Mouse (Mus musculus) adrenal gland, postnatal 25 days (tissue): ENCODE data around the gene Adgrb3. TPM values are rescaled to one million over a fixed set of nuclear protein-coding genes. Genes with fewer than 3 reads are reported as not detected.

Experiments
- DNase-seq: peaks from one replicate; pipeline ENCODE4 v3.0.0; 2021; ENCODE audit warnings: mixed read lengths
- total RNA-seq: library from RNA; stranded (reverse); gene quantifications from 2 replicates; pipeline ENCODE4 v1.2.3, GENCODE M21; 2021

Gene Adgrb3
- total RNA-seq, 1 experiment from 2014 or later: 1.5 TPM

DNA sequence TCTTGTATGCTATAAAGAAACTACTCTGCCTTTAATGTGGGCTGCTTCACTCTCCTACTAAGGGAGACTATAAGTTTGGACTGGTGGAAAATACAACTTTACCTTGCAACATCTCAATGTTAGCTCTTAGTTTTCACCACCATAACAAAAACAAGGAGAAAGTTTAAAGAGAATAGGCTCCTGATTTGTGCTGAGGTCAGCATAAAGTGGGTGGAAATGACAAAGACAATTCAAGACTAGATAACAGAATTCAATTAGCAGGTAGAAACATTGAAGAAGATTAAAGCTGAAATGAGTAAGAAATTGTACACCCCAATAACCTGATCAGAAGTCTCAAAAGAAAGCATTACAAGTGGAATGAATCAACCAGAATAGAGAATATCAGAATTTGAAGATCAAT lies 578.9 kb downstream of the Adgrb3 start:
- no peak for DNase-seq

DNA sequence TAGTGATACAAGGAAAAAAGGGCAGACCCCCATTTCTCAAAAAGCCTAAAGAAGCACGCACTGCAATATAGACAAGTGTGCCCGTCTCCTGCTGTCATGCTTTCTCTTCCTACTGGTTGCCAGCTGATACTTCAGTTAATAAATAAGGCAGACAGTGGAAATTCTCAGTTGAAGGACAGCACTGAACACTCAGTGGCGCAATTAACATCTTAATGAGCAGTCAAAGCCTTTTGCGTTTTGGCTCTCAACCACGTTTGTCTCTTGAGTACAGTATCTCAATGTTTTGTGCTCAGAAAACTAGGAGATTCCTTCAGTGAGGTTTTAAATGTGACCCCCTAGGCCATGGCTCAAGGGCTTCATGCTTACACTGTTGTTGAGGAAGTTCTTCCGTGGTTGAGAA lies 587.1 kb downstream of the Adgrb3 start:
- no peak for DNase-seq

DNA sequence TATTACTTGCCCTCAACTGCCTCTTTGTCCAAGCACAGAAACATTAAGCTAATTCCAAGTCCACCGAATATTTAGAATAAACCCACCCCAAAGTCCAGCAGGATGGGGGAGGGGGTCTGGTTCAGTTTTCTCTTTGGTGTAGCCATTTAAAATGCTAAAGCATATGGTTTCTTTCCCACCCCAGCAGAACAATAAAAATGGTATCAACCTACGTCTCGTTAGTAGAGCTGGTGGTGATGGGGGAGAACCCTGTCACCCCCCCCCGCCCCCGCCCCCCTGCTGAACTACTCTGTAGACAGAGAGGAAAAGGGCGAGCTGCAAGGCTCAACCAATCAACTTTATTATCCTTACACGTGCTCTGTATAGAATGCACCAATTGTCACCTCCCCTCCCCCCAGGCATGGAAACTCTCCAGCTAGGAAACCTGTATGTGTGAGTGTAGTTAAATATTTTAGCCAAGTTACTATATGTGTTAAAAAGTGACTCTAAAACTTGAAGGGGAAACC lies 600.2 kb downstream of the Adgrb3 start:
- DNase-seq: no peak

DNA sequence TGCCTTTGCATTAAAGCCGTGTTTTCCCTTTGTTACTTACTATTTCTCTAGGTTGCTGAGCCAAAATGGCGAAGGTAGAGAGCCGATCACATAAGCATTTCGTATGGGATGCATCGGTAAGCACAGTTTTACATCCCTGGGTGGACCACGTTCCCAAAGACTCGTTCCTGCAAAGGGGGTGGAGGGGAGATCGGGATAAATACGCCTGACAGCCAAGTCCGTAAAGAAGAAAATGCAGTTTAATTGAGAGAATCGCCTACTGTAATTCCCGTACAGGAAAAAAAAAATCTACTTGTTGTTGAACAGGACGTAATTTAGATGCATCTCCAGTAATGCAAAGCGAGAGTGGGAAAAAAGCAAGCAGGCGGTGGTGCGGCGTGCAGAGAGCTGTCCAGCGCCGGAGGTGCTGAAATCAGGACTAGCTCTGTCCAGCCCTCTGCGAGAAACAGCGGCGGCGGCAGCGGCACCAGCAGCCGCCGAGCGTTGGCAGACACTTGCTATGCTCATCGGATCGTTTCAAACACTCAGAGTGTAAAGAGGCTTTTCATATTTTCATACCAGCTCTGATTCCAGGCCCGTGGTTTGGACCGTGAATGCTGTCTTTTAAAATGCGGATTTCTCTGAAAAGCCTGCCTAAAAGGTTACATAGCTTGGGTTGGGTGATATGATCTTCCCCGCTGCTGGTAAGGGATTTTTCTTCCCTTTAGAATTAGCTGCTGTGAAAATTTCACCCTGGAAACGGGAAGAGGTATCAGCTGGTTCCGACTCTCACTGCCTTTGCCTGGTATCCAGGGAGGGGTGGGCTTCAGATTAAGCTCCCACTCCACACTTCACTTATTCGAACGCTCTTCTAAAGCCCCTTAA lies 600.9 kb downstream of the Adgrb3 start:
- DNase-seq: peak; percentile 72

DNA sequence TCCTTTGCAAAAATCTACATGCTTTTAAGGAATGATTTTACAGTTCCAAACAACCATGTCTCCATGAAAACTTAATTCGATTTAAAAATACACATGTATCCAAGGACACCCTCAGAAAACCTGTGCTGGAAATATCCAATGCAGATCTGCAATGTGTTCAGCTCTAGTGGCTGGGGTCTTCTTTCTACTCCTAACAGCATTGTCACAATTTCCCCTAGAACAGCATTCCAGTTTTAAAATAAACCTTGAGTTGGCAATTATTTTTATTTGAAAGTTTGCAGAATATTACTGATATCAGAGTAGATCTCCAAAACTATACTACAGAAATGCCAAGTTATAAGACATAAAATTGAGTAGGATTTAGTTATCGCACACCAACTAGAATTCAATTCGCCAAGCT lies 601.6 kb downstream of the Adgrb3 start:
- DNase-seq: no peak

DNA sequence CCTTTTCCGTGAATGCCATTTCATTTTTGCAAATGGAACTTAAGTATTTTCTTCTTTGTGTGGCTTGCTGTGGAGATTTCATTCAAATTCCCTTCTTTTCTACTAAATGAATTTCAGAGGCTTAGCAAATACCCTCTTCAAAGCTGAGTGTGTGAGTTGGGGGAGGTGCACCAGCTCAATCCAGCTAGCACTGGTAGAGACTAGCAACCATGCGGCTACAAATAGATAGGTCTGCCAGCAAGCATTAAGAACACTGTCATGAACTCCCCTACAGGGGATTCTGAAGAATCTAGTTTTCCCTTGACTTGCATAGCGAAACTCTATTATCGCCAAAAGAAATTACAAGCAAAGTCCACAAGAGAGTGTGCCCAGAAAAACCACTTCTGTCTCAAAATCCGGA lies 624.9 kb downstream of the Adgrb3 start:
- DNase-seq: no peak

DNA sequence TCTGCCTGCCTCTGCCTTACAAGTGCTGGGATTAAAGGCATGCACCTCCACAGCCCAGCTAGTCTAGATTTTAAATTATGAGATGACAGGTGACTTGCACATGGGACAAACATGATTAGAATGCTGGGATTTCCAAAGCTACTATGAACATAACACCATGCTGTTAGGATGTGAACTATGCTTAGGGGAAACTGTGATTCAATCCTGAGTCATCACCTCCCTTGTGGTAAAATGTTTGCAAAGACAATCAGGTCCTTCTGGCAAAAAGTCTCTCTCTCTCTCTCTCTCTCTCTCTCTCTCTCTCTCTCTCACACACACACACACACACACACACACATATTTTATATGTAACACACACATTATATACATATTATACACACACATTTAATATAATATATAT lies 630.1 kb downstream of the Adgrb3 start:
- DNase-seq: no peak

DNA sequence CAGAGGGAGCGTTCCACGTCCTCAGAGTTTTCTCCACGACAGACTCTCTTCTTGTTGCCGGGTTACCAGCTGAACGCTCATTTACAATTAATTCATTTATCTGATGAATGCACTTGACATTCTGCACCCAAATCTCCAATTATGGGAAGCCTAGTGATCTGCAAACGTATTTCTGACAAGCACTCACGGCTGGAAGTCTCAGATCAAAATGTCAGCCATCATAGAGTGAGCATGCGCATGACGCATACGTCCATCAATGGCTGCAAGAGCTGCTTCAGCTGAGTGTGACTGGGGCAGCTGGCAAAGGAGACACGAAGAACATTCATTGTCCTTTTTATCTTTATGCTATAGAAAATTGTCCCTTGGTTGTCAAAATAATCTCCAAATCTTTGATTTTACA lies 637.5 kb downstream of the Adgrb3 start:
- DNase-seq: no peak

DNA sequence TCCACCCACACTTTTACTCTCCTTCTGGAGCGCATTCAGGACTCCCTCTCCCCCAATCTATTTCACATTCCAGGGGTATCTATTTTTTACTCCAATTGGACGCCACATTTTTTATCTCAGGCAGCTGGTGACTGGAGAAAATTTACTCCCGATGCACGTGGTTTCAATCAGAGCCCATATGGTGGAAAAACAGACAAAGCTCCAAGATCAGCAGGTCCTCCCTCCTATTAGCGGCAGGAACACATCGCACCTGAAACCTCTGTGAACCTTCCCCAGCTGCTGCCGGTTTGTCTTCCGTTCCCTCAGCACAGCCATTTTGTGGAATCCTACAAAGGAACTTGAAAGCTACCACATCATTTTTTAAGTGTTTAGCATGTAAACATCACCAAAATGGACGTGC lies 640.2 kb downstream of the Adgrb3 start:
- DNase-seq: no peak

DNA sequence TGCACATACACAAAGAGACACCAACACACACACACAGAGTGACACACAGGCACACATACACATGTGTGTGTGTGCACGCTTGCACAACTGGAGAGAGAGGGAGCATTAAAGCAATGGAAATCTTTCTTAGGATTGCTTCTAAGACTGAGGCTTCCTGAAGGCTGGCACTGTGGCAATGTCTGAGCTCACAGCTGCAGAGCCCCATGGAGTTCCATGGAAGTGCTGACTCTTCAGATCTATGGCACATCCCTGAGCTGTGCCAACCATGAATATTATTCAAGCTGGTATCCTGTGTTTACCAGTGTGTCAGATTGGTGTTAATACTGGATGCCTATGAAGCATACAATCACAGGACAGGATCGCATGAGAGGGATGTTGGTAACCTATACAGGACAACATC lies 643.6 kb downstream of the Adgrb3 start:
- DNase-seq: no peak

DNA sequence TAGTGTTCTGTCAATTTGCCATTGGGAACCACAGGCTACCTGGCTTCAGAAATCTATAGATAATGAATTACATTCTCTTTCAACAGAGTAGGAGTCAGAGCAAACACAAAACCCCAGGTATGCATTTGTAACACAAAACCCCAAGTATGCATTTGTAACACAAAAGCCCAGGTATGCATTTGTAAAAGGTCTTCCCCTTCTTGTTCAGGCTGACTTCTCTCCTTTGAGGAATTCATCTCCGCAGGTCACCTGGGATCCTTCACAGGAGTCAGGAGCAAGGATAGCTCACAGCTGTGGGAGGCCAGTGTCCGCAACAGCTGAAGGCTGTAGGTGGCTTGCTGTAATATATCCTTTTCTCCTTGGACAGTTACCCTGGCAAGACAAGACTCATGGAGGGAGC lies 647.6 kb downstream of the Adgrb3 start:
- DNase-seq: no peak

DNA sequence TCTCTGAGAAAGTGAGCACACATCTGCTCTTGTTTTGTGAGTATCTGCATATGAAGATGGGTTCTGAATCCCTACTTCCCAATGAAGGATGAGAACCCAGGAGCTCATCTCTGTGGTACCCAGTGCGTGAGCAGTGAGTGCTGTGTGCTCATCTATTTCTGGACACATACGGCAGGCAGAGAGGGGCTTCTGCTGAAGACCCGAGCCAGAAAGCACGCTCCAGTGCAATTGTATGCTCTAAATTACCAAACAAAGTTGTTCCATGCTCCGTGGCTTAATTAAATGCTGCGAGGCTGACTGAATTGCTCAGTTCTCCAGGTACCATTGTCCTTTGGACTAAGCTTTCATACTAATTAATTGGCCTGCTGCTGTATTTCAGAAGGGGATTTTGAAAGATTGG lies 648.9 kb downstream of the Adgrb3 start:
- no peak for DNase-seq

DNA sequence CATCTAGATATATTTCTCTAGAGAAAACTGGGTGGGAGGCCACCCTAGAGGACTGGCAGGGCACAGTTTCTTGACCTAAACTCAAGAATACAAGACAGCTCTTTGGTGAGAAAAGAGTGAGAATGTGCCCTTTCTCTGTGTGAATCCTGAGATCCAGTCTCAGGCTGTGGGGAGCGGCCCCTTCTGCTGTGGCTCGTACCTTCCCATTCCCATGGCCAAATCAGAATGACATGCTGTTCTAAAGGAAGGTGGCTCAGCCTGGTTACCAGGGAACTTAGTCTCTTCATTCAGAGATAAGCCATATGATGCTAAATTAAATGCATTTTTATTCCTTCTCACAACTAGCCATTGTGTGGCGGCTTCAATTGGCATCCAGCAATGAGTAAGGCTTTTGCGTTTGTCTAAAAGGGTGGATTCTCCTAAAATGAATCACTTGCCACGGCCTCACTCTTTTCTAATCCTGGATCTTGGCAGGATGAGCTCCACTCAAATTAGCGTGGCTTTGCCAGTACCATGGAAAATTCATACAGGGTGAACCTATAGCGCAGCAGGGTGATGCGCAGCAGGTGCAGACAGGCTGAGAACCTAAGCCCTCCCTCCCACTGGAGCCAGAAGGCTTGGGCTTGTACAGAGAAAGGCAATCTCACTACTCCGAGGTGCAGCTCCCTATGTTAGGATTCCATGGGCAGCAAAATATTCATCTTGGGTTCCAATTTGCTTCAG lies 649.5 kb downstream of the Adgrb3 start:
- DNase-seq: no peak

DNA sequence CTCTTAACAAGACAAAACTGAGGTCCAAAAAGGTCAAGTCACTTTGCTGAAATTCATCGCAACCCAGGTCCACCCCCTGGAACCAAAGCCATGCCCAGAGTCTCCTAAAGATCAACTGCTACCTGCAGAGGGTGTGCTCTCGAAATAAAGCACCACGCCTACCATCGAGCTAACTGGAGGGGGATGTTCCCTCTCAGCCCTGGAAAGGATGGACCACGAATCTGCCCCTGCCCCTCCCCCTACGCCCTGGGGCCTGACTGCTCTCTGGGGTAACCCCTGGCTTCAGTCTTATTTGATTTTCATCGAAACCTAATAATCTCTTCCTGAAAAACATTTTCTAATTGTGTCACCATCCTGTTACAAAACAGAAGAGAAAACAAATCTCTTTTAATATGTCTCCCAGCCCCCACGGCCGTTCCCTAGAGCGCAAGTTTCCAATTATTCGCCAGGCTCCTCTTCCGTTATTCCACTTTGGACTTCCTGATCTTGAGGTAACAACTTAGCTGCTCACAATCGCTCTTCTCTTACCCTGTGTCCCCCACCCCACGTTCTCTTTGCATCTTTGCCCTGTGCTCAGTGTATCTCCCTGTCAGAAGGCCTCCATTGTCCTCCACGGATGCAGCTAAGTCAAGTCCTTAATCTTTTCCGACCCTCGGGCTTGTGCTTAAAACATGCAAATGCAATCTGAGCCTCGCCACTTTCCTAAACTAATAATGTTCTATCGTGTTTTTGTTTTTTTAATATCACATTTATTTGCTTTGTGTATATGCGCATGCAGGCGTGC lies 651.0 kb downstream of the Adgrb3 start:
- DNase-seq: no peak

DNA sequence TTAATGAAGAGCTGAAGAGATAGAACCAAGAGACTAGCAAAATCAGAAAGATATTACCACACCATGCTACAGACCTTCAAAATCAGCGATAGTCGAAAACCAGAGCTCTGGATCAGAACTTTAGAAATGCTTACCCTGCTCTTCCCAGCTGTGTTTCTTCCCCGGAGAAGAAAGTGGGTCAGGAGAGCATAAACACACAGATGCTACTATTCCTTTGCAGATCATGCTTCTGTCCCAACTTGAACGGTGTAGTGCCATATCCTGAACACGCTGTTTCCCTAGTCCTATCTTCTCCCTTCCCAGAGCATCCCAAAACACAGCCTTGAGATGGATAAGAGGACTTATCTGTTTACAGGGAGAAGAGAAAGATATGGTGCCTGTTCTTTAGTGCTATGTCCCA lies 662.4 kb downstream of the Adgrb3 start:
- no peak for DNase-seq

DNA sequence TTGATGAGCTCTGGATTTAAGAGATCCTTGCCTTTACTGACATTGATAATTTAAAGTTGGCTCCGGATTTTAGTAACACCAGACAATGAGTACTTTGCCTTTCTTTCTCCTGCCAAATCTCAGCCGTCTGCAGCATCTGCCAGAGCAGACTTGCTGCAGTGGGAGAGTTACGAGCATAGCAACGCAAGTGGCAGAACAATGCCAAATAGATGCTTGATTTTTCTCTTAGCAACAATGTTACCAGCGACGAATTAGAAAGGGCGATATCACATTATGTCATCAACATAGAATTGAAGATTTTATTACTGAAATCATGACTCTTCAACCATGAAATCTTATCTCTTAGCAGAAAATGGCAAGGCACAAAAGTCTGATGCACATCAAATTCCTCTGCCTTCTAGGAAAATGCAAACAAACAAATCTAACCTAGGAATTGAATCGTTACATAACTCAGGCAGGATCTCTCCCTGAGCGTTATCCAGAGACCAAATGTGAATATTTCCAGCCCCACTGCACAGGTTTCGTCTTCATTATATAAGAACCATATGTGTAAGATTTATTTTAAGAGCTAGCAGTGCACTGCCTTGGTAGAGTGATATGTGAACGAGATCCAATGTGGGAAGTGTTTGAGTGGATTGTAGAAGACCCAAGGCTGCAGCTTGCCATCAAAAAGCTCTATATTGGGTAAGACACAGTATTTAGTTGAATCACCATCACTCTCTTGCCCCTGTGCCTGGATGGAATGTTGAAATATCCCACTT lies 663.3 kb downstream of the Adgrb3 start:
- DNase-seq: no peak

DNA sequence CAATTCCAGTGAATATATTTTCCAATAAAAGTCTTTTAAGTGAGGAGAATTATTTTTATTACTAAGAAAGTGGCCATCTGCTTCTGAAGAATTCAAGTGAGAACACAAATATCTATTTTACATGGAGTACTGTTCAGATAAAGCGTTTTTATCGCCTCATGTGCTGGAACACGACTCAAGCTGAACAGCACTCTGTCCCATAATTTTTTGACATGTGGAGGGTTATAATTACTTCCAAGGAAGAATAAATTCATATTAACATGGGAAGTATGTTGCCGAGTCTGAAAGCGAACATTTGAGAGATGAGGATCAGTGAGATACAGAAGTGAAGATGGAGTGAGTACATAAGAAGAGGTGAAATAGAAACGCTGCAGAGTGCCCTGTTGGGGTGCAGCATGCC lies 665.9 kb downstream of the Adgrb3 start:
- no peak for DNase-seq

DNA sequence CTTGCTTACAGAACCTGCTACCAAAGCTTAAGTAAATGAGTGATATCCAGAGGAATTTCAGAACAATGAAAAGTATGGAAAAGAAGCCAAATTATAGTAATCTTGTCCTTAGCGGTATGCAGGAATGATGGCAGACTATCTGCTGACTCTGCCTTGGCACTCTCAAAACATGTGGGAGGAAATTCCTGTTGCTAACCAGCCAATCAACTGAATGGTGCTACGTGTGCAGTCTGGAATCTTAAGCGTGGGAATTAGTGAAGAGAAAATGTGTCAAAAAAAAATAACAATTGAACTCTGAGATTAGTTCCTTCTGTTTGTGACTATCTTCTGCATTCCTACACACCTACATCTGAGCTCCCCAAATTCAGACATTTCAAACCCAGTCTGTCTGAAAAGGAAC lies 683.3 kb downstream of the Adgrb3 start:
- DNase-seq: no peak

DNA sequence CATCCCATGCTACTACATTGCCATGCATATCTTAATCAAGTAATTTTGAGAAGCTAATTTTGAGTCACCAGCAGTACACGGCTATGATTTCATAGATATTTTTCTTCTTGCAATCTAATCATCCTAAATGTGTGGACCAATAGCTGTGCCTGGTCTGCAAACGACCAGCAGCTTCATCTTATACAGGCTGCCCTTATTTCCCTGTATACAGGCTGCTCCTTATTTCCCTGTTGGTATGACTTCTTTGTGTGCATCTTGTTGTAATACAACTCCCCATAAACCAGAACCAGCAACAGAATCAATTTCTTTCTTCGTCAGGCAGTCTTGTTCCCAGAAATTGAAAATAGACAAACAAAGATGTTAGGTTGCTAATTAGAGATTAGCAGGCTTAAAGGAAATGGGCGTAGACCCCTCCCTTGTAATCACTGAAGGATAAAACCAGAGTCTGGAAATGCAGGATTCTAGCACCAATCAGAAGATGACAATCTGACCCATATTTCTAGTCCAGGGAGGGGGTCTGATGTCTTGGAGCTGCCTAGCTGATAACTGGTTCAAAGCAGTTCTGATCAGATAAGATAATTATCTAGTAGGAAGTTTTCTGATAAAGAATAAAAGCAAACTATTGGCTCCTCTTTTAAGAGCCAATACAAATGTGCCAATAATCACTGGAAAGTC lies 697.2 kb downstream of the Adgrb3 start:
- DNase-seq: no peak

DNA sequence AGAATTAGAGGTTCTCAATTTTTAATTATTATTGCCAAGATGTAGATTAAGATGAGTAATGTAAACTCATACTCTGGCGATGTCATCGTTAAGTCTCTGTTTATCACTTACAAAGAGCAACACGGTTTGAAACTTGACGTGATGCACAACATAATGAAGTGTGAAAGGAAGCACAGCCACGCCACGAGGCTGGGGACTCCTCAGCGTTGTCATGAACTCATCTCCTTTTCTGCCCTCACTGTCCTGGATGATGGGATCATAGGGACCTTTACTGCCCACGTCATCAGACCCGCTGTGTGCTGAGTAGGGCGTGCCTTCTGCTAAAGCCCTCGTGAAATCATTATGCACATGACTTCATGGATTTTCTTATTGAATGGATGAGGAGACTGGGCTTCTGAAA lies 714.0 kb downstream of the Adgrb3 start:
- no peak for DNase-seq

DNA sequence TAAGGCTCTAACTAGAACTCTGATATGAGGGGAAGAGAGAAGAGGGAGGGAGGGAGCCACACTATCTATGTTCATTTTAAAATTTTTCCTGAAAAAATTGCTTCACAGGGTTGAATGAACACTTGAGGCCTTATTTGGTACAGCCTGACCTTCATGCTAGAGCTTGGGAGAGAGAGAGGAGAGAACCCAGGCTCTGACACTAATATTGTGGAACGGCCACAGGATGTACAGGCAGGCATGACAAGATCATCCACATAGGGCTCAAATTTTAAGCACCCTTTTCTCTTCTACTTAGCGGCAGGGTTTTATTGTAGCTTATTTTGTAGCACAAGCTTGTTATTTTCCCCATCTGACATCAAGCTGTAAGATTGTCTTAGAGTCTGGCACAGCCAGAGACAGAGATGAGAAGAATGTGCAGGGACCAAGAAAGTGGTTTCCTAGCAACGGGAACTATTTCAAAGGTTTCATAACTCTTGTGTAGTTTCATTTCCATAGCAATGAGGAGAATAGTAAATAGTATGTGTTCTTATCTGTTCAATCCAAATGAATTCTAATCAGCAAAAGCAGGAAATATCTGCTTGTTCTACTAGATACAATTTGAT lies 721.9 kb downstream of the Adgrb3 start:
- DNase-seq: no peak
